Mouse (Mus musculus) splenic B cell, adult 2 months (primary cell): Measurements from ENCODE around the gene Gipc3.

Source experiments
- DNase-seq: peaks from one replicate; pipeline ENCODE4 v3.0.0-alpha.2; 2011; ENCODE audit warnings: low read depth, low spot score
- H3K27me3 ChIP-seq: 2 replicates; pipeline ENCODE4 v1.6.1; 2012; ENCODE audit warnings: mild to moderate bottlenecking, low read length, moderate library complexity, mixed read lengths; ENCODE audit not compliant: control insufficient read depth, poor library complexity, insufficient read depth, severe bottlenecking
- H3K36me3 ChIP-seq: 2 replicates; pipeline ENCODE4 v1.6.1; 2012; ENCODE audit warnings: mild to moderate bottlenecking, low read length, moderate library complexity, mixed read lengths; ENCODE audit not compliant: control insufficient read depth, poor library complexity, insufficient read depth, severe bottlenecking

The Gipc3 gene

GRCm38 (mm10) chr10:81325176-81325575 is 17.9 kb downstream of the Gipc3 start:
- no peak for DNase-seq
- Histone ChIP-seq H3K36me3 (peaks cover 18% of the 10 kb centered on the region), H3K27me3 (no peaks in the 10 kb centered on the region)

- no peak for DNase-seq
- Histone ChIP-seq H3K27me3 (no peaks in the 10 kb centered on the region), H3K36me3 (peaks cover 18% of the 10 kb centered on the region)
Observed at GRCm38 (mm10) chr10:81323791-81324530, 19.1 kb downstream of the Gipc3 start.

- H3K27me3 ChIP-seq, result no peaks in the 10 kb centered on the region
- no peak for DNase-seq
- peaks cover 18% of the 10 kb centered on the region for H3K36me3 ChIP-seq
Observed at GRCm38 (mm10) chr10:81323141-81323775, 19.8 kb downstream of the Gipc3 start.

- peaks cover 18% of the 10 kb centered on the region for H3K36me3 ChIP-seq
- H3K27me3 ChIP-seq, result no peaks in the 10 kb centered on the region
- DNase-seq, result no peak
Observed at GRCm38 (mm10) chr10:81322444-81322843, 20.6 kb downstream of the Gipc3 start.

GRCm38 (mm10) chr10:81321436-81321835 is 21.6 kb downstream of the Gipc3 start:
- DNase-seq, result no peak
- Histone ChIP-seq H3K27me3 (no peaks in the 10 kb centered on the region), H3K36me3 (peaks cover 18% of the 10 kb centered on the region)

- H3K27me3 ChIP-seq, result no peaks in the 10 kb centered on the region
- peaks cover 17% of the 10 kb centered on the region for H3K36me3 ChIP-seq
- peak; percentile 100 for DNase-seq
Observed at GRCm38 (mm10) chr10:81320550-81321347, 22.3 kb downstream of the Gipc3 start, which contains the start of gene Cactin. Gene Cactin (plus strand): TSS chr10:81321103.

- DNase-seq, result peak; percentile 29
- H3K27me3 ChIP-seq, result no peaks in the 10 kb centered on the region
- H3K36me3 ChIP-seq, result peaks cover 21% of the 10 kb centered on the region
Observed at GRCm38 (mm10) chr10:81319741-81320549, 23.1 kb downstream of the Gipc3 start.

- no peaks in the 10 kb centered on the region for H3K27me3 ChIP-seq
- peaks cover 17% of the 10 kb centered on the region for H3K36me3 ChIP-seq
- peak; percentile 36 for DNase-seq
Observed at GRCm38 (mm10) chr10:81319330-81319699, 23.8 kb downstream of the Gipc3 start.

GRCm38 (mm10) chr10:81318589-81319329 is 24.3 kb downstream of the Gipc3 start:
- DNase-seq, result no peak
- H3K36me3 ChIP-seq, result peaks cover 14% of the 10 kb centered on the region; the same call in 1 of the 2 replicates
- no peaks in the 10 kb centered on the region for H3K27me3 ChIP-seq

GRCm38 (mm10) chr10:81317273-81317672 is 25.8 kb downstream of the Gipc3 start:
- Histone ChIP-seq H3K36me3 (peaks cover 16% of the 10 kb centered on the region), H3K27me3 (no peaks in the 10 kb centered on the region)
- no peak for DNase-seq

GRCm38 (mm10) chr10:81316338-81317060 is 26.6 kb downstream of the Gipc3 start:
- DNase-seq, result peak; percentile 67
- H3K36me3 ChIP-seq, result peaks cover 19% of the 10 kb centered on the region
- H3K27me3 ChIP-seq, result no peaks in the 10 kb centered on the region

- Histone ChIP-seq H3K36me3 (peaks cover 20% of the 10 kb centered on the region), H3K27me3 (no peaks in the 10 kb centered on the region)
- DNase-seq, result no peak
Observed at GRCm38 (mm10) chr10:81315587-81315986, 27.5 kb downstream of the Gipc3 start.

GRCm38 (mm10) chr10:81314201-81314600 is 28.9 kb downstream of the Gipc3 start:
- no peak for DNase-seq
- Histone ChIP-seq H3K36me3 (peaks cover 22% of the 10 kb centered on the region), H3K27me3 (no peaks in the 10 kb centered on the region)
